Mouse (Mus musculus) forelimb bud, embryonic 11.5 days (tissue): ENCODE results near the gene Slc7a8.
A peak's percentile ranks its signal among the peaks of the same experiment; 100 is the strongest.

ENCODE experiments used
- DNase-seq: peaks from one replicate; pipeline ENCODE4 v3.0.0-alpha.2; 2012; ENCODE audit warnings: low read depth, low spot score

Gene Slc7a8

DNA sequence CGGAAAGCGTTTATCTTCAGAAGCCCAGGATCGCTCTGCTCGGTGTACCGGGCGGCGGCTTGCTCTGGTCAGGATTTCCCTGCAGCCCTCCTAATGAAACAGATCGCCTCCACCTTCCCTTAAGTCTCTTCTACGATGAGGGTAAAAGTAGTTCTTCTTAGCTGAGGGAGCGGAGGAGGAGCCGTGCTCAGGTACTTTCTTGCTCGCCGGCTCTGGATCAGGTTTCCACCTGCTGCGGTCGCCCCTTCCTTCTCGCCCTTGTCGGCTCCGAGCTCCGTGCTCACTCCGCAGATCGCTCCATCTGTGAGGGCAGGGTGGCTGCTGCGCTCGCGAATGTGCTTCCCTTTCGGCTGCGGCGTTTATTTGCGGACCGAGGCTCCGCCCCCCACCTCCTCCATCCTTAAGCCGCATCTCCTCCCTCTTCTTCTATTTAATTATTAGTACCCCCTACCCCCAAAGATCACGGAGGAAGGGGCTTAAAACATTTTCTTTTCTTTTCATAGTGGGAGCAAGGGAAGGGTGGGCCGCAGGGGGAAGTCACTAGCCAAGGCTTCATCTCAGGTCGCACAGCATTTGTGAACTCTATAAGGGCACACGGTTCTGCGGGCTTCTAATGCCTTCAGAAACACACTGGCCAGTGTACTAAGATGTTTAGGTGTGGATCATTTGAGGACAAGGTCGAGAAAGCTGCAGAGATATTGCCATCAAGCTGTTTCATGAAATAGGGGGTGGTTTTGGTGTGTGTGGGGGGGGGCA, at the start of gene Slc7a8:
Gene Slc7a8 (minus strand): TSS at position 337 of the 756 bp plus-strand sequence.
- DNase-seq: peak; percentile 57

DNA sequence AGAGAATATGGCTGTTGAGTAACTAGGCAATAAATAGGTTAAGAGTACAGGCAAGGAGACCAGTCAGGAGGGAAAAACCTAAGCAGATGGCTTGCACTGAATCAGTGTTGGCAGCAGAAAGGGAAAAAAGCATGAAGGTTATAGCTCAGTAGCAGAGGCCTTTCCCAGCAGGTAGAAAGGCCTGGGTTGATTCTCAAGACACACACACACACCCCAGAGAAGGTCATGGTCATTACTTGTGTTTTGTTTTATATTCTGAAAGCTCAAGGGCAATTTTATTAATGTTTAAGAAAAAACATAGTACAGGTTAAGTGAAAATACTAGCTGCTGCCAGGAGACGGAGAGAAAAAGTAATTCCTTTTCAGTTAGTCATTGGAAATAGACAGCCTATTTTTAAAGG, 42.0 kb upstream of the Slc7a8 start:
- no peak for DNase-seq

DNA sequence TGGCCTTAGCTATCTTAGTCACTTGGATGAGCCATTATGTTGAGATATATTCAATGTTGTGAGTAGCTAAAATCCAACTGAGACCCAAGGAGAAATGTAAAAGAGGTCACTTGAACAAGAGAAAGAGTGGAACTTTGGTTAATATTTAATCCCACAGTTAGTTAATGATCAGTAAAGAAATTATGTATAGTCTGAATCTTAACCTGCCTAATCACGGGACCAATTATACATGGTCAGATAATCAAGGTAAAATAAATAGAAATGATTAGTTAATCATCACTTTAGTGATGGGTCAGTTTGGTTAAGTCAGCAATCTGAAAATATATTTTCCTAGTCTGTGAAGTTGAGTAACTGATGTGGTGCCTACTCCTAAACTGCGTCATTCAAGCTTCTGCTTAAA, 40.6 kb upstream of the Slc7a8 start:
- DNase-seq: no peak

DNA sequence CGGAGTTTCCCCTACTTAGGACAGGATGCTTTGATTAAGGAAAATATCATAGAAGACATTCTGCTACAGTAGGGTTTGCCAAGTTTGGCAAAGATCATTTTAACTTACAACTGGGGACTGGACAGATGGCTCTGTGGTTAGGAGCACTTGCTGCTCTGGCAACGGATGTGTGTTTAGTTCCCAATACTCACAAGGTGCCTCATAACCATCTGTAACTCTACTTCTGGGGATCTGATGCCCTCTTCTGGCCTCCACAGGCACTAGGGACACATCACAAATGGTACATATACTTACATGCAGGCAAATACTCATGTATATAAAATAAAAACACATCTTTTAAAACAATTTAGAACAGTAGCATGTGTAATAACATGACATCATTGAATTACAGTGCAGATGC, 36.0 kb upstream of the Slc7a8 start:
- peak; percentile 11 for DNase-seq

DNA sequence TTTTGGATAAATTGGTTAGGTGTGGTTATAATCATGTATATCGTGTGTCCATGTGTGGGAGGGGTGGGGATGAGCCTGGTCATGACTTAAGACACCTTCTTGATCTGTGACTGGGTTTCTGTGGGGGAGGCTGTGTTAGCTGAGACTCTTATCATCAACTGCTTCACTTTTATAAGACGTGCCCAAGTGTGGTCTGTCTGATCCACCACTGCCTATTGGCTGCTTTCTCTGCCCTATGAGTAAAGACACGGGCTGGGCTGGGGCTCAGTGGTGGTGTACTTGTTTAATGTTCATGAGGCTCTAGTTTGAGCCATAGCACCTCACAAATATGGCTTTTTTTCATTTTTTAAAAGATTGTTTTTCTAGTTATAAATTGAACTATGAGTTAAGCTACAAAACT, 34.0 kb upstream of the Slc7a8 start:
- DNase-seq: no peak

DNA sequence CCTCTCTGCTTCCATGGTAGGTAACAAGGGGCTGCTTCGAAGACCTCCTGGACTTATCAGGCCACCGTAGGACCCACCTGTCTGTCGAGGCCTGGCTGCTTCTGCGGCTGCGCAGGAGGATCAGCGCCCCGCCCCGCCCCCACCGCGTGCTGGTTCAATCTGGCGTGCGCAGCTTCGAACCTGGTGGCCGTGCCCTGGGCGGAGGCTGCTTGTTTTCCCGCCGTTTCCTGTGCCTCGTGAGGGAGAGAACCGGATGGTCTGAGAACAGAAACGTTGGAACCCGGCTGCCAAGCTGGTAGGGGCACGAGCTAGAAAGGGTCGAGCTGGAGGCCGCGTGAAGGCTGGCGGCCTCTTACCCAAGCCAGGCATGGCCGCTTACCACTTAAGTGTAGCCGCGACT, 32.2 kb upstream of the Slc7a8 start, which contains the start of gene Rnf212b:
Gene Rnf212b (plus strand): TSS at position 151 of the 400 bp plus-strand sequence.
- DNase-seq: no peak

DNA sequence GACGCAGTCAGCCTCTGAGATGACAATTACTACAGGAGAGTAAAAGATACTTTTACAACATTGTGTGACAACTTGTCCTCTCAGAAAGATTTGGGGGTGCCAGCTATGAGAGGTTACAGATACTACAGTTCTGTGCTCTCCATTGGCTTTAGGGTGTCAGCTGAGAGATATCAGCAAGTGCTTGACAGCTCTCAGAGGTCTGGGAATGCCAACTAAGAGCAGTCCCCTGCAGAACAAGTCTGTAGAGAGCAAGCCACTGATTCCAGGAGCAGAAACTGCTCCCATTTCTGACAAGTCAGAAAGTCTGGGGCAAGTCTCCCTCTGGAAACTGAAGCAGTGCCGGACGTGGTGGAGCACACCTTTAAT, 27.9 kb upstream of the Slc7a8 start:
- DNase-seq: no peak

DNA sequence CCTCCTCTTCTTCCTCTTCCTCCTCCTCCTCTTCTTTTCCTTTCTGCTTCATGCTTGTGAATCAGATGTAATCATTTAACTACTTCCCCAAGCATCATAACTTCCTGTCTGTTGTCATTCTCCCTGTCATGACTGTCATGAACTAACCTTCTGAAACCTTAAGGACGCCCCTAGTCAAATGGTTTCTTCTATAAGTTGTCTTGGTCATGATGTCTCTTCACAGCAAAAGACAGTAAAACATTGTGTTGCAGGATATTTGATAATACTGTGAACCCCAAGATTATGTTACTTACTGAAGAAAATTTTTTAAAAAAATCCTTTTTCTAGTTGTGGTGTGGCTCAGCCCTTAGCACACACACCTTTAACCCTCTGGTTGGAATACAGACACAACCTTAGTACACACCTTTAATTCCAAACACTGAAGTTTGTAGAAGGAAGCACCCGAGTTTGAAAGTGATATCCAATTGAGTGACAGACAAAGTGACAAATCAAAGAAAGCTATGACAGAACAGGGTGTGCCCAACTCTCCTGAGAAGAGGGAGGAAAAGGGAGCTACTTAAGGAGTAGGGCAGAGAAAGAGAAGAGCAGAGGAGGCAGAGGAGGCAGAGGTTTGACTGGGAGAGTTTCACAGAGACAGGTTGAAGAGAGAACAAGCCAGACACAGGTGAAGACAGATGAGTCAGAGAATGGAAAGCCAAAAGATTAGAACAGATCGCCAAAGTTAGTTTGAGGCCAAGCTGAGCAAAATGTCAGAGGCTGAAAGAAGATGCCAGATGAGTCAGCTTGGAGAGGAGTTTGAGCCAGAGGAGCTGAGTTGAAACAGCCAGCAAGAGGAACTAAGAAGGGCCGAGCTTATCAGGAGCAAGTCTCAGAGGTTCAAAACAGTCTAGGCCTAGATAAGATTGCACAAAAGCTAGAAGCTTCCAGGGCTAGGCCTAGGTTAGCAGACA, 27.2 kb upstream of the Slc7a8 start:
- no peak for DNase-seq

DNA sequence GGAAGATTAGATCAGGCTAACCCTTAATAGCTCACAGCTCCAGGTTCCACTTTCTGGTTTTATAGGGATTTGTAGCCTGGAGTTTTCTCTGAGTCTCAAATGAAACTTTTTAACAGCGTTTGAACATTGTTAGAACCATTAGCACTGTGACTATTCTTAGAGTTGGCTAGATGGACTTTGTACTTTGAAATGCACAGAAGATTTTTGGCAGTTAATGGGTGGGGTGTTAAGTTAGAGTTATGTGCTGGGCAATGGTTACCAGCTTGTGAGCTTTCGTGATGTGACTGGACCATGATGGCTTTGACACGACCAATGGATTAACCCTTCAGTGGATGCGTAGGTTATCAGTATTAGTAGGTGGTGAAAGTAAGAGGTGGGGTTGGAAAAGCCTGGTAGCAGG, 24.4 kb upstream of the Slc7a8 start:
- DNase-seq: no peak

DNA sequence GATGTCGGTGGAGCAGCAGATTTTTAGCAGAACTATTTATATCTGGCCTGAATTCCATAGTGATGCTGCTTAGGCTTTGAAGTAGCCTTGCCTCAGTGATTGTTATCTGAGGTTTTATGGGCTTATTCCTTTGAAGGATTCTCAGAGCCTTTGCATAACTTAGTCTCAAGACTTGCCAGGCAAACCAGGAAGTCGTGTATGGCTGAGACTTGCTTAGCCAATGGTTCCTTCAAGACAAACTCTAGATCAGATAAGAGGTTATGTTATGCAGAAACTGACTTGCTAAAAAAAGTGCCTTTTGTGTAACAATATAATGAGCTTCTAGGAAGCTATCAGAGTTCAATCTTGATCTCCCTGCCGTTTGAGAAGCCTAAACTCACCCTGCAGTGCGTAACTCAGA, 20.7 kb upstream of the Slc7a8 start:
- no peak for DNase-seq

DNA sequence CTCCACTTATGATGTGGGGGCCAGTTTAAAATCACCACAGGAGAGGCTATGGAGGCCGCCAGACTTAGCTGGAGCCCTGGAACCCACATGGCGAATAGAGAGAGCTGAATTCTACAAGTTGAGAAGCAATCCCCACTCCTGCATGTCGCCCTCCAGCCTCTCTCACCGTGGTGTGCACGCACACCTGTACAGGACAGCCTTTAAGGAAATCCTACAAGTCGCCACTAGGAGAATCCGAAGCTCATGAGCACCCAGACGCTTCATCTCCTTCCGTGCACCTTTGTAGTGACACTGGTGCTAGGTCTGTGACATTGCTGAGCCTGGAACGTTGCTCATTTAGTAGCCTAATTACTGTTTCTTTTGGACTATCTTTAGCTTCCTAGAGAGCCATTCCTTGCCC, 17.9 kb upstream of the Slc7a8 start:
- no peak for DNase-seq

DNA sequence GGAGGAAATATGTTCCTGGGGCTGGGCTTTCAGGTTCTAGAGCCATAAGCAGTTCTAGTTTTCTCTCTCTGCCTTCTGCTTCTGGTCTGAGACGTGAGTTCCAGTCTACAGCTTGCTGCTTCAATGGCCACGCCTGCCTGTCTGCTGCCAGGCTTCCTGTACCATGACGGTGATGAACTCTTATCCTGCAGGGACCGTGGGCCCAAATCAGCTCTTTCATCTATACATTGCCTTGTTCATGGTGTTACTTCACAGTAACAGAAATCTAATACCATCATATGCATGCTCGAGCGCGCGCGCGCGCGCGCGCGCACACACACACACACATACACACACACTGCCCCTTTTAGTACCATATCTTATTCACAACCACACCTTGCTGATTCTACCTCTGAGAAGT, 15.0 kb upstream of the Slc7a8 start:
- DNase-seq: no peak

DNA sequence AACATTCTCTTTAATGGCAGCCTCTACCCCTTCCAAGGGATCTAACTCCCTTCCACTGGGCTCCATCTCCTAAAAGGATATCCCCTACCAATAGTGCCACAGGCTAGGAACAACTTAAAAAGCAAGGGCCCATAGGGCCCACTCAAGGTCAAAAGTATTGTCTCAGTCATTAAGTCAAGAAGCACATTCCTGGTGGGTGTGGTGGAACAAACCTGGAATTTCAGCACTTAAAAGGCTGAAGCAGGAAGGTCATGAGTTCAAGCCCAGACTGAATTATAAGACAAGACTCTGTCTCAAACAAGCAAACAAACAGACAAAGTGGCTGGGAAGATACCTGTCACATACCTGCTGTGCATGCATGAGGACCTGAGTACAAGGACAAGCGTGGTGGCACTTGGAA, 14.2 kb upstream of the Slc7a8 start:
- DNase-seq: no peak

DNA sequence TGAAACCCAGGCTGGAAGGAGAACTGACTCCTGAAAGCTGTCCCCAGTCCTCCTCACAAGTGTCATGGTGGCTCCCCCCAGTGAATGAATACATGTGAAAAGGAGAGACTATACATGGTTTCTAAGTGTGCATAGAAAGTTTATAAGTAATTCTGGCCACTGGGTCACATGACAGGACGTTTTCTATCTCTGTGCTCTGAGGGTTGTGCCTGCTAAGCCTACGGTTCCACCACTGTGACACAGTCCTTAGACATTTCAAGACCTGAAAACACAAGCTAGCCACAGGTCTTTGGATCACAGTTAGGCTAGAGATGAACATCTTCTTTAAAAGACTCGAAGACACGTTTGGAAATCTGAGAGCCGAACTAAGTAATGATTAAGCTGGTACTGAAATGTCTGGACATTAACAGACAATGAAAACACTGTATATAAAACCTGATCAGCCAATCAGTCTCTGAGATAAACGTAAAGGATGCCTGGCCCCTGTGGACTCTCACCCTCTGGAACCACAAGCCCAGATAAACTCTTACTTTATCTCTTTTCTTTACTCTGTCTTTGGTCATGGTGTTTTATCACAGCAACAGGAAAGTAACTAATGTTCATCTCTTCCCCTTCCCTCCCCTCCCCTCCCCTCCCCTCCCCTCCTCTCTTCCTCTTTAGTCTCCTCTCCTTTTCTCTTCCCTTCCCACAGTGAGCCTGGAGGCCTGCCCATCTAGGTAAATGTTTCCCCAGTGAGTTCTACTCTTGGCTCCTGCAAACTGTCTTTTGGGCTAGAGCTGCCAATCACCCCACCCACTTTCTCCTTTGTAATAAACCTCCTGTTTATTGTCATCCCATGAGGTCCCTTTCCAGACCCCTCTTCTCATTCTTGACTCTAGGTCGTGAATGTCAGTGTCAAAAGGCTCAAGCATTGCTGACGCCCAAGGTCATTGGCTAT, 12.4 kb upstream of the Slc7a8 start:
- no peak for DNase-seq

DNA sequence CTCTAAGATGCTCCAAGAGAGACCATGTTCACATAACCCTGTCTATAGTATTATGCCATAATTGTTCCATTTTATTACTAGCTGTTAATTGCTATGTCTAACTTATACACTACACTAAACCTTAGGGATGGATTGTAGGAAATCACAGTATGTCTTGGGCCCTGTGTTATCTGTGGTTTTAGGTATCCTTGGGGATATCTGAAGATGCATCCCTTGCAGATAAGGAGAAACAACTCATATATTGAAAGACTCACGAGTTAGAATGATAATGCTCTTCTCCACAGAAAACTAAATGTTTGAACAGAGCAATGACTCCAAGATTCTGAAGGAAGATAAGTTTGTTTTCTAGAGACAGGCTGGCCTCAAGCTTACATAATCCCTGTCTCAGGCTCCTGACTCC, 11.6 kb upstream of the Slc7a8 start:
- no peak for DNase-seq

DNA sequence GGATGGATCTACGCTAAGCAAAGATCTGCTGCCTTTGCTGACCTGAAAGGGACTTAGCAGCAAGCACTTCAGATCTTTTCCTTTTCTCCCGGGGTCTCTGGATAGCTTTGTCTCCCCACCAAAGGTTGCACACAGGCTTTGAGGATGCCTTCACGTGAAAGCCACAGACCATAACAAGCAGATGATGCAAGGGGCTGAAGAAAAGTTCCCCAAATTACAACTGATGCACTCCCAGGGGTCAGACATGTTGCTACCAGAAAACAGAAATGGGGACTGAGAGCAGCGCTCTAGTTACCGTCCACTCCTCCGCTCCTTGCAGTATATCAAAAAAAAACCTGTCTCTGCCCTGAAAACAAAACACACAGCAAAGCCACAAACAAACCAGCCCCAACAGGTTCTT, 10.4 kb upstream of the Slc7a8 start:
- no peak for DNase-seq

DNA sequence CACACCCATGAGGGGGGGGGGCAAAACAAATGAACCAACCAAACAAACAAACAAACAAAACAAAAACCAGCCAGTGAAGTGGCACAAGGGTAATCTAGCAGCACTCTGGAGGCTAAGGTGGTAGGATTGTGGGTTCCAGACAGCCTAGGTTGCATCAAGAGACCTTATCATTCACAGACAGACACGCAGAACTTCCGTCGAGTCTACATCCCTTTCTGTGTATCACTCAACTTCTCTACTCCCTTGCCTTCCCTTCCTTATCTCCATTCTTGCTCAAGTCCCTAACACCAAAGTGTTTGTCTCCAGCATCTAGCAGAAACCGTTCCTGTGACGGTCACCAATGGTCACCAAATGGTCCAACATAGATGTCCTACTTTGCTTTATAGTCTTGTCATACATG, 6.5 kb upstream of the Slc7a8 start:
- DNase-seq: no peak

DNA sequence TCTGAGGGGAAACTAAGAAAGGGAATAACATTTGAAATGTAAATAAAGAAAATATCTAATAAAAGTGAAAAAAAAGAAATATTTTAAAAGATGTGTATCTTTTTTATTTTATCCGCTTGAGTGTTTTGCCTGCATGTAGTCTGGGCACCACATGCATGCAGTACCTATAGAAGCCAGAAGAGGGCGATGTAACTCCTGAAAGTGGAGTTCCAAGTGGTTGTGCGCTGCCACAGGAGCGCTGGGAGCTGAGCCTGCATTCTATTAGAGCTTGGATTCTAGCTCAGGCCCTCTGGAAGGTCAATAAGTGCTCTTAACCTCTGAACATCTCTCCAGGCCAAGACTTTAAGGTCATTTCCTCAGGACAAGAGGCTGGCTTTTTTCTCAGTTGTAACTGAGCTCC, 5.5 kb upstream of the Slc7a8 start:
- DNase-seq: no peak

DNA sequence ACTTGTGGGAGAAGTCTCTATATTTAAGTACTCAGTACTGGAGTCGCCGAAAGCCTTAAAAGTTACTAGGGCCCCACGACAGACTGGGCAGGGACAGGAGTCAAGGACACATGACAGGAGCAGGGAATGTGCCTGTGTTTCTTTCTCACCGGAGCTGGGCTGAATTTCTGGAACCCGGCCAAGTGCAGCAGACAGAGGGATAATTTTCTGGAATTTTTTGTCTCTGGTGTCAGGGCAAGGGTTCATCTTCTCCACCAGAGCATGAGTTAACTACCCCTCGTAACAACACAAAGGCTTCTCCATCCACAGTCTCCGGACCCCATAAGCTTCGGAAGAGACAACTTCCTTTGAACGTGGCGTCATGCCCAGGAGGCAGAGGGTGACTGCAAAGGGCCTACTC, 4.7 kb upstream of the Slc7a8 start:
- no peak for DNase-seq

DNA sequence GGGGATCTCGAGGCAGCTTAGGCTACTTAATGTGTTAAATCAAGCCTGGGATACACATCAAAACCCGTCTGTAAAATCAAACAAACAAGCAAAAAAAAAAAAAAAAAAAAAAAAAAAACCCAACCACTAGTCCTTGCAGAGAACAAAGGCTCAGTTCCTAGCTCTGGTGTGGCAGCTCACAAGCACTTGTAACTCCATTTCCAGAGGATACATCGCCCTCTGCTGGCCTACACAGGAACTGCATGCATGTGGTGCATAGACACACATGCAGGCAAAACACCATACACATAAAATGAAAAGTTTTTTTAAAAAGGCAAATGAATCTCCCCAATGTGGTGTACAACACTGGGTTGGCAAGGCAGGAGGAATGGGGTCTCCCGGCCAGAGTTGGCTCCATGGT, 4.2 kb upstream of the Slc7a8 start:
- peak; percentile 67 for DNase-seq

DNA sequence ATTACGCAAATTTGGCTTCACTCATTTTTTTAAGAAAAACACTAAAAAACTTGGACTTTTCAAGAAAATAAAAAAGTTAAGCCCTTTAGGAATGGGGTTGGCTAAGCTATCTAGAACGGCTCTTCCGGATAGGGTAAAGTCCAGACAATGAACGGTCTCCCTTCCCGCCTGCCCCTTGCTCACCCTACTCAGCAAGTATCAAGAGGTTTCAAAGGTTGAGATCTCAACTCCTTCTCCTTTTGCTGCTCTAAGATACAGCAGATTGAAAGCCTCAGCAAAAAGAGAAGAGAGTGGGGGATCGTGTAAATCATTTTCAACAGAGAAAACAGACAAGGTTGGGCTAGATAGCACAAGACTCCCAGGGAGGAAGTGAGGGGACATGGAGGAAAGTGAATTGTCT, 1.2 kb upstream of the Slc7a8 start:
- no peak for DNase-seq
